Mouse (Mus musculus) hindbrain, embryonic 13.5 days (tissue): Measurements from ENCODE around the gene Shc3. TPM values are rescaled to one million over a fixed set of nuclear protein-coding genes. Genes with fewer than 3 reads are reported as not detected.

Source experiments
- ATAC-seq: fragments of 200-750 bp; cut with Nextera tagmentation; 2 replicates; pipeline ENCODE4 v1.8.0; 2017; ENCODE audit warnings: moderate TSS enrichment; ENCODE audit not compliant: low FRiP score
- H3K27ac ChIP-seq: fragments of 300-500 bp; sonication (generic); 2 replicates; pipeline ENCODE4 v1.5.1; 2015; ENCODE audit warnings: inconsistent platforms, mild to moderate bottlenecking, moderate library complexity
- H3K27me3 ChIP-seq: fragments of 300-500 bp; sonication (generic); 2 replicates; pipeline ENCODE4 v1.6.1; 2015; ENCODE audit warnings: mild to moderate bottlenecking, inconsistent platforms
- H3K36me3 ChIP-seq: fragments of 300-500 bp; sonication (generic); 2 replicates; pipeline ENCODE4 v1.6.1; 2015; ENCODE audit warnings: mild to moderate bottlenecking, inconsistent platforms
- H3K4me1 ChIP-seq: fragments of 300-500 bp; sonication (generic); replicated peaks from 2 replicates; pipeline ENCODE4 v1.6.1; 2015; ENCODE audit warnings: inconsistent platforms
- H3K4me2 ChIP-seq: fragments of 300-500 bp; sonication (generic); 2 replicates; pipeline ENCODE4 v1.6.1; 2015; ENCODE audit warnings: inconsistent platforms, mild to moderate bottlenecking, moderate library complexity
- H3K4me3 ChIP-seq: fragments of 300-500 bp; sonication (generic); 2 replicates; pipeline ENCODE4 v1.5.1; 2015; ENCODE audit warnings: mild to moderate bottlenecking, inconsistent platforms
- H3K9ac ChIP-seq: fragments of 300-500 bp; sonication (generic); 2 replicates; pipeline ENCODE4 v1.6.1; 2015; ENCODE audit warnings: mild to moderate bottlenecking, inconsistent platforms
- H3K9me3 ChIP-seq: fragments of 300-500 bp; sonication (generic); 2 replicates; pipeline ENCODE4 v1.6.1; 2016; ENCODE audit warnings: inconsistent platforms
- WGBS: fragments of 180-500 bp; shearing (Covaris S2); methylation state at CpG from one replicate; pipeline ENCODE4 v1.1.7; 2015; 5-methylcytosine and 5-hydroxymethylcytosine counted together
- polyA plus RNA-seq: library from polyadenylated mRNA; unstranded; fragments of >200 nt; fragmentation: Nextera tagmentation; extraction: Ambion mirVana; gene quantifications from 2 replicates; pipeline ENCODE4 v1.2.1, GENCODE M21; 2015

Shc3 gene
- polyA plus RNA-seq, 1 experiment from 2014 or later, result 4.2 TPM

GRCm38 (mm10) chr13:51423647-51424046 is 145.6 kb downstream of the Shc3 start:
- no peak overlapping the region for H3K4me3 ChIP-seq
- 80% methylated on average over 9 of the region's 9 CpGs for WGBS
- no peak overlapping the region for H3K9ac ChIP-seq
- H3K27me3 ChIP-seq, result peaks cover 7% of the 10 kb centered on the region; the same call in 1 of the 2 replicates
- no peaks in the 10 kb centered on the region for H3K36me3 ChIP-seq
- no peak overlapping the region for H3K4me2 ChIP-seq
- H3K4me1 ChIP-seq, result peaks cover 3% of the 10 kb centered on the region
- H3K9me3 ChIP-seq, result no peaks in the 10 kb centered on the region
- no peak overlapping the region for H3K27ac ChIP-seq
- ATAC-seq, result no peak

- ATAC-seq, result no peak
- Histone ChIP-seq H3K9me3 (no peaks in the 10 kb centered on the region), H3K4me1 (peaks cover 26% of the 10 kb centered on the region), H3K4me3 (no peak overlapping the region), H3K9ac (no peak overlapping the region), H3K27me3 (peaks cover 7% of the 10 kb centered on the region; the same call in 1 of the 2 replicates), H3K27ac (no peak overlapping the region), H3K4me2 (no peak overlapping the region), H3K36me3 (no peaks in the 10 kb centered on the region)
- 88% methylated on average over 9 of the region's 9 CpGs for WGBS
Observed at GRCm38 (mm10) chr13:51420861-51421260, 148.4 kb downstream of the Shc3 start.

- Histone ChIP-seq H3K9ac (no peak overlapping the region), H3K9me3 (no peaks in the 10 kb centered on the region), H3K36me3 (peaks cover 10% of the 10 kb centered on the region; the same call in 1 of the 2 replicates), H3K27me3 (peaks cover 7% of the 10 kb centered on the region; the same call in 1 of the 2 replicates), H3K27ac (no peak overlapping the region), H3K4me1 (peaks cover 26% of the 10 kb centered on the region), H3K4me3 (no peak overlapping the region), H3K4me2 (no peak overlapping the region)
- no peak for ATAC-seq
- WGBS, result 91% methylated on average over 15 of the region's 15 CpGs
Observed at GRCm38 (mm10) chr13:51419501-51419900, 149.7 kb downstream of the Shc3 start.

GRCm38 (mm10) chr13:51418942-51419451 is 150.2 kb downstream of the Shc3 start:
- Histone ChIP-seq H3K27me3 (peaks cover 7% of the 10 kb centered on the region; the same call in 1 of the 2 replicates), H3K4me1 (peaks cover 26% of the 10 kb centered on the region), H3K9me3 (no peaks in the 10 kb centered on the region), H3K36me3 (peaks cover 10% of the 10 kb centered on the region; the same call in 1 of the 2 replicates), H3K27ac (no peak overlapping the region), H3K4me2 (peak overlapping the region; percentile 49), H3K9ac (peak overlapping the region; percentile 68; the same call in 1 of the 2 replicates), H3K4me3 (peak overlapping the region; percentile 16; the same call in 1 of the 2 replicates)
- 79% methylated on average over 19 of the region's 19 CpGs for WGBS
- ATAC-seq, result peak; percentile 25; the same call in 1 of the 2 replicates

GRCm38 (mm10) chr13:51418268-51418941 is 150.8 kb downstream of the Shc3 start:
- H3K4me1 ChIP-seq, result peaks cover 26% of the 10 kb centered on the region
- peak overlapping the region; percentile 49 for H3K4me2 ChIP-seq
- peaks cover 10% of the 10 kb centered on the region; the same call in 1 of the 2 replicates for H3K36me3 ChIP-seq
- H3K27ac ChIP-seq, result peak overlapping the region; percentile 61
- WGBS, result 5% methylated on average over 20 of the region's 20 CpGs
- H3K9ac ChIP-seq, result peak overlapping the region; percentile 68
- H3K27me3 ChIP-seq, result peaks cover 7% of the 10 kb centered on the region; the same call in 1 of the 2 replicates
- peak; percentile 86 for ATAC-seq
- H3K9me3 ChIP-seq, result no peaks in the 10 kb centered on the region
- peak overlapping the region; percentile 20; the same call in 1 of the 2 replicates for H3K4me3 ChIP-seq

GRCm38 (mm10) chr13:51417796-51418195 is 151.4 kb downstream of the Shc3 start:
- 55% methylated on average over 6 of the region's 6 CpGs for WGBS
- H3K4me2 ChIP-seq, result peak overlapping the region; percentile 49
- H3K27me3 ChIP-seq, result peaks cover 7% of the 10 kb centered on the region; the same call in 1 of the 2 replicates
- peak; percentile 14; the same call in 1 of the 2 replicates for ATAC-seq
- H3K36me3 ChIP-seq, result peaks cover 10% of the 10 kb centered on the region; the same call in 1 of the 2 replicates
- H3K4me3 ChIP-seq, result peak overlapping the region; percentile 20
- peak overlapping the region; percentile 68 for H3K9ac ChIP-seq
- H3K4me1 ChIP-seq, result peaks cover 26% of the 10 kb centered on the region
- H3K9me3 ChIP-seq, result no peaks in the 10 kb centered on the region
- peak overlapping the region; percentile 61 for H3K27ac ChIP-seq

- ATAC-seq, result no peak
- Histone ChIP-seq H3K36me3 (peaks cover 10% of the 10 kb centered on the region; the same call in 1 of the 2 replicates), H3K4me3 (no peak overlapping the region), H3K4me2 (no peak overlapping the region), H3K27ac (no peak overlapping the region), H3K27me3 (peaks cover 7% of the 10 kb centered on the region; the same call in 1 of the 2 replicates), H3K4me1 (peaks cover 26% of the 10 kb centered on the region), H3K9ac (0 out of 2 replicates have a peak overlapping the region, but pooled peaks have one; percentile 68), H3K9me3 (no peaks in the 10 kb centered on the region)
- WGBS, result 94% methylated on average over 11 of the region's 11 CpGs
Observed at GRCm38 (mm10) chr13:51416727-51417126, 152.5 kb downstream of the Shc3 start.

- 65% methylated on average over 3 of the region's 3 CpGs for WGBS
- no peak for ATAC-seq
Observed at GRCm38 (mm10) chr13:51413461-51413860, 155.8 kb downstream of the Shc3 start.

GRCm38 (mm10) chr13:51411696-51412430 is 157.4 kb downstream of the Shc3 start:
- ATAC-seq, result no peak
- 68% methylated on average over 12 of the region's 12 CpGs for WGBS
- H3K9ac ChIP-seq, result no peak overlapping the region
- peaks cover 10% of the 10 kb centered on the region; the same call in 1 of the 2 replicates for H3K36me3 ChIP-seq
- no peaks in the 10 kb centered on the region for H3K9me3 ChIP-seq
- peaks cover 39% of the 10 kb centered on the region for H3K27me3 ChIP-seq
- H3K27ac ChIP-seq, result no peak overlapping the region
- peaks cover 27% of the 10 kb centered on the region for H3K4me1 ChIP-seq
- 0 out of 2 replicates have a peak overlapping the region, but pooled peaks have one; percentile 10 for H3K4me2 ChIP-seq
- no peak overlapping the region for H3K4me3 ChIP-seq

More at GRCm38 (mm10) chr13:51413461-51413860, 155.8 kb downstream of the Shc3 start:
- H3K4me1 ChIP-seq, result peaks cover 30% of the 10 kb centered on the region
- H3K9me3 ChIP-seq, result no peaks in the 10 kb centered on the region
- H3K4me2 ChIP-seq, result no peak overlapping the region
- peaks cover 10% of the 10 kb centered on the region; the same call in 1 of the 2 replicates for H3K36me3 ChIP-seq
- no peak overlapping the region for H3K4me3 ChIP-seq
- no peak overlapping the region for H3K27ac ChIP-seq
- peaks cover 24% of the 10 kb centered on the region for H3K27me3 ChIP-seq
- no peak overlapping the region for H3K9ac ChIP-seq

GRCm38 (mm10) chr13:51411243-51411642 is 158.0 kb downstream of the Shc3 start:
- Histone ChIP-seq H3K27ac (no peak overlapping the region), H3K9me3 (no peaks in the 10 kb centered on the region), H3K27me3 (peaks cover 41% of the 10 kb centered on the region), H3K4me1 (peaks cover 21% of the 10 kb centered on the region), H3K36me3 (peaks cover 10% of the 10 kb centered on the region; the same call in 1 of the 2 replicates), H3K4me2 (peak overlapping the region; percentile 23), H3K9ac (no peak overlapping the region), H3K4me3 (no peak overlapping the region)
- WGBS, result 78% methylated on average over 9 of the region's 9 CpGs
- ATAC-seq, result no peak

GRCm38 (mm10) chr13:51409936-51410481 is 159.2 kb downstream of the Shc3 start:
- Histone ChIP-seq H3K4me3 (peak overlapping the region; percentile 7; the same call in 1 of the 2 replicates), H3K4me1 (peaks cover 21% of the 10 kb centered on the region), H3K36me3 (peaks cover 5% of the 10 kb centered on the region; the same call in 1 of the 2 replicates), H3K9me3 (no peaks in the 10 kb centered on the region), H3K27ac (no peak overlapping the region), H3K27me3 (peaks cover 41% of the 10 kb centered on the region), H3K9ac (no peak overlapping the region), H3K4me2 (peak overlapping the region; percentile 23; the same call in 1 of the 2 replicates)
- ATAC-seq, result no peak
- 86% methylated on average over 6 of the region's 6 CpGs for WGBS
